Mouse (Mus musculus): ENCODE measurements around the gene Mtmr6.

DNA sequence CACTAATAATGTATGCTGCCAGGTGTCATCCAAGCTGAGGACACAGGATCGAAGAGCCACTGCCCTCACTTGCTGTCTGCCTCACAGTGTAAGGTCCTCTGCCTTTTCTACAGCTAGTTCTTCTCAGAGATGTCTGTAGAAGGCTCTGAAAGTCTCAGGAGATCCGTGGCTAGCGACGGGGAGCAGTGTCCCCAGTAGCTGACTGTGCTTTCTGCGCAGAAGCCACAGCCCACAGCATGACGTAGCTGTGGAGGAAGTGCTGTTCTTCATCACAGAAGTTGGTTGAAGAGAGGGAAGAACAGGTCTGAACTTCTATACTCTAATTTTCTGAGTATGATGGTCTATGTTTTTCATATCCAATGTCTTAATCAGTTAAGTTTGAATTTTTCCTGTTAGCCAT is 4.3 kb downstream of the Mtmr6 start:
- TF ChIP-seq UBTF (IDR thresholded peaks at IDR 0.05; ENCODE audit: low read depth, low read length), result no peak
- TF ChIP-seq ZKSCAN1 (IDR thresholded peaks at IDR 0.05; ENCODE audit: borderline replicate concordance, low read depth, low read length), result no peak
- no peak for TF ChIP-seq MXI1 (IDR thresholded peaks at IDR 0.05; ENCODE audit: low read depth, low read length)
- peak; percentile 77 for TF ChIP-seq NRF1 (IDR thresholded peaks at IDR 0.05; ENCODE audit: low read depth, low read length)
- no peak for TF ChIP-seq CTCF (conservative IDR thresholded peaks at IDR 0.05 in 1 of 2, IDR thresholded peaks at IDR 0.05 in 1 of 2; ENCODE audit: low read depth in 2 of 2, low read length in 2 of 2)

Measured in CH12.LX (cell line).